Mouse (Mus musculus): Measurements from ENCODE around the gene Ints3. TPM values are rescaled to one million over a fixed set of nuclear protein-coding genes. Genes with fewer than 3 reads are reported as not detected.

Gene Ints3
- polyA plus RNA-seq, 1 experiment from 2014 or later = 17.9 TPM

GRCm38 (mm10) chr3:90374368-90374767 lies 59.1 kb downstream of the Ints3 start:
- H3K4me1 ChIP-seq (replicated peaks; ENCODE audit: insufficient read depth, low read length) = no peaks in the 10 kb centered on the region
- H3K4me2 ChIP-seq (ENCODE audit: low read length) = no peak overlapping the region
- ATAC-seq (replicated peaks; ENCODE audit: low FRiP score, low read depth) (0 out of 2 replicates have a peak, but pooled peaks have one; percentile 37), DNase-seq (ENCODE audit: low spot score) (no peak)
- H3K4me3 ChIP-seq (replicated peaks; ENCODE audit: low read depth, low read length) = no peak overlapping the region
- no peaks in the 10 kb centered on the region for H3K9me3 ChIP-seq (replicated peaks; ENCODE audit: low read length)
- 66% methylated on average over 4 of the region's 4 CpGs for WGBS
- H3K36me3 ChIP-seq (ENCODE audit: insufficient read depth, low read length) = no peaks in the 10 kb centered on the region
- no peak overlapping the region for H3K9ac ChIP-seq (ENCODE audit: low read depth, low read length)
- H3K27ac ChIP-seq = no peak overlapping the region
- H3K27me3 ChIP-seq (ENCODE audit: insufficient read depth, low read length) = no peaks in the 10 kb centered on the region
- TF ChIP-seq CTCF (IDR thresholded peaks at IDR 0.05; ENCODE audit: low read depth) = no peak

GRCm38 (mm10) chr3:90373432-90374028 lies 59.9 kb downstream of the Ints3 start:
- TF ChIP-seq CTCF (IDR thresholded peaks at IDR 0.05; ENCODE audit: low read depth) = peak; percentile 89
- Histone ChIP-seq H3K9me3 (replicated peaks; ENCODE audit: low read length) (no peaks in the 10 kb centered on the region), H3K27ac (no peak overlapping the region), H3K4me3 (replicated peaks; ENCODE audit: low read depth, low read length) (no peak overlapping the region), H3K27me3 (ENCODE audit: insufficient read depth, low read length) (no peaks in the 10 kb centered on the region), H3K4me2 (ENCODE audit: low read length) (no peak overlapping the region), H3K36me3 (ENCODE audit: insufficient read depth, low read length) (no peaks in the 10 kb centered on the region), H3K4me1 (replicated peaks; ENCODE audit: insufficient read depth, low read length) (no peaks in the 10 kb centered on the region), H3K9ac (ENCODE audit: low read depth, low read length) (no peak overlapping the region)
- 26% methylated on average over 4 of the region's 4 CpGs for WGBS
- DNase-seq (ENCODE audit: low spot score) (peak; percentile 93), ATAC-seq (replicated peaks; ENCODE audit: low FRiP score, low read depth) (no peak)

- DNase-seq (ENCODE audit: low spot score) (no peak), ATAC-seq (replicated peaks; ENCODE audit: low FRiP score, low read depth) (0 out of 2 replicates have a peak, but pooled peaks have one; percentile 46)
- no peaks in the 10 kb centered on the region for H3K27me3 ChIP-seq (ENCODE audit: insufficient read depth, low read length)
- no peaks in the 10 kb centered on the region for H3K9me3 ChIP-seq (replicated peaks; ENCODE audit: low read length)
- no peak for TF ChIP-seq CTCF (IDR thresholded peaks at IDR 0.05; ENCODE audit: low read depth)
- H3K27ac ChIP-seq = no peak overlapping the region
- H3K4me3 ChIP-seq (replicated peaks; ENCODE audit: low read depth, low read length) = no peak overlapping the region
- 61% methylated on average over 5 of the region's 5 CpGs for WGBS
- H3K36me3 ChIP-seq (ENCODE audit: insufficient read depth, low read length) = no peaks in the 10 kb centered on the region
- H3K4me1 ChIP-seq (replicated peaks; ENCODE audit: insufficient read depth, low read length) = no peaks in the 10 kb centered on the region
- H3K4me2 ChIP-seq (ENCODE audit: low read length) = no peak overlapping the region
- no peak overlapping the region for H3K9ac ChIP-seq (ENCODE audit: low read depth, low read length)
These were observed 60.6 kb downstream of the Ints3 start for GRCm38 (mm10) chr3:90372817-90373216.

- no peak overlapping the region for H3K4me3 ChIP-seq (replicated peaks; ENCODE audit: low read depth, low read length)
- no peaks in the 10 kb centered on the region for H3K27me3 ChIP-seq (ENCODE audit: insufficient read depth, low read length)
- H3K9ac ChIP-seq (ENCODE audit: low read depth, low read length) = no peak overlapping the region
- ATAC-seq (replicated peaks; ENCODE audit: low FRiP score, low read depth) (no peak), DNase-seq (ENCODE audit: low spot score) (no peak)
- TF ChIP-seq CTCF (IDR thresholded peaks at IDR 0.05; ENCODE audit: low read depth) = no peak
- no peaks in the 10 kb centered on the region for H3K9me3 ChIP-seq (replicated peaks; ENCODE audit: low read length)
- no peaks in the 10 kb centered on the region for H3K36me3 ChIP-seq (ENCODE audit: insufficient read depth, low read length)
- no peaks in the 10 kb centered on the region for H3K4me1 ChIP-seq (replicated peaks; ENCODE audit: insufficient read depth, low read length)
- 64% methylated on average over 7 of the region's 7 CpGs for WGBS
- H3K27ac ChIP-seq = no peak overlapping the region
- no peak overlapping the region for H3K4me2 ChIP-seq (ENCODE audit: low read length)
These were observed 61.6 kb downstream of the Ints3 start for GRCm38 (mm10) chr3:90371857-90372256.

GRCm38 (mm10) chr3:90369041-90369440 lies 64.4 kb downstream of the Ints3 start:
- no peak overlapping the region for H3K4me2 ChIP-seq (ENCODE audit: low read length)
- no peak for TF ChIP-seq CTCF (IDR thresholded peaks at IDR 0.05; ENCODE audit: low read depth)
- H3K4me3 ChIP-seq (replicated peaks; ENCODE audit: low read depth, low read length) = no peak overlapping the region
- WGBS = 31% methylated on average over 2 of the region's 2 CpGs
- DNase-seq (ENCODE audit: low spot score) (no peak), ATAC-seq (replicated peaks; ENCODE audit: low FRiP score, low read depth) (no peak)
- no peaks in the 10 kb centered on the region for H3K9me3 ChIP-seq (replicated peaks; ENCODE audit: low read length)
- no peak overlapping the region for H3K9ac ChIP-seq (ENCODE audit: low read depth, low read length)
- H3K27me3 ChIP-seq (ENCODE audit: insufficient read depth, low read length) = no peaks in the 10 kb centered on the region
- H3K36me3 ChIP-seq (ENCODE audit: insufficient read depth, low read length) = no peaks in the 10 kb centered on the region
- H3K27ac ChIP-seq = no peak overlapping the region
- H3K4me1 ChIP-seq (replicated peaks; ENCODE audit: insufficient read depth, low read length) = no peaks in the 10 kb centered on the region

GRCm38 (mm10) chr3:90367001-90367632 lies 66.3 kb downstream of the Ints3 start:
- WGBS = 91% methylated on average over 5 of the region's 5 CpGs

More at GRCm38 (mm10) chr3:90367001-90367632, 66.3 kb downstream of the Ints3 start:
- H3K36me3 ChIP-seq (ENCODE audit: insufficient read depth, low read length) = no peaks in the 10 kb centered on the region
- H3K9me3 ChIP-seq (replicated peaks; ENCODE audit: low read length) = no peaks in the 10 kb centered on the region
- no peak overlapping the region for H3K27ac ChIP-seq
- DNase-seq (ENCODE audit: low spot score) = no peak
- no peak for ATAC-seq (replicated peaks; ENCODE audit: low FRiP score, low read depth)
- H3K4me2 ChIP-seq (ENCODE audit: low read length) = no peak overlapping the region
- no peak overlapping the region for H3K9ac ChIP-seq (ENCODE audit: low read depth, low read length)
- no peaks in the 10 kb centered on the region for H3K4me1 ChIP-seq (replicated peaks; ENCODE audit: insufficient read depth, low read length)
- no peaks in the 10 kb centered on the region for H3K27me3 ChIP-seq (ENCODE audit: insufficient read depth, low read length)
- TF ChIP-seq CTCF (IDR thresholded peaks at IDR 0.05; ENCODE audit: low read depth) = no peak
- H3K4me3 ChIP-seq (replicated peaks; ENCODE audit: low read depth, low read length) = no peak overlapping the region
